Mouse (Mus musculus): ENCODE measurements around the gene Cul4a.

DNA sequence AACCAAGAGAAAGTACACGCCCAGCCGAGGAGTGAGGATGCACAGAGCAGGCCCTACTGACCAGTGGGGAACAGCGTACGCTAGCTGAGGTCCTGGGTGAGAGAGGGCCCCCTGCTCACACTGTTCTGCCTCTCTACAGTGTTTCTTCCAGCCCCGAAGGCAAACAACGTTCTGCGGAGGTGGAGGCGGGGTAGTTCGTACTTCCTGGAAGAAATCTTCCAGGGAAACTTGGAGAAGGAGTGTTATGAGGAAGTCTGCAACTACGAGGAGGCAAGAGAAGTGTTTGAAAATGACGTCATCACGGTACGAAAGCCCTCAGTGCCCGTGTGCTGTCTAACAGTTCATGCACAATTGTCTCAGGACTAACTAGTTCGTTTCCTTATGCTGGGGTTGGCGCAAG is 42.3 kb upstream of the Cul4a start:
- TF ChIP-seq USF1 (IDR thresholded peaks at IDR 0.05; ENCODE audit: low read depth): no peak
- TF ChIP-seq POLR2A (IDR thresholded peaks at IDR 0.05; ENCODE audit: insufficient read length, low read depth): no peak
- no peak for TF ChIP-seq E2F4 (IDR thresholded peaks at IDR 0.05; ENCODE audit: insufficient read depth)
- TF ChIP-seq MAX (IDR thresholded peaks at IDR 0.05; ENCODE audit: low read depth): no peak
- TF ChIP-seq POLR2AphosphoS2 (IDR thresholded peaks at IDR 0.05; ENCODE audit: insufficient read length, low read depth): no peak
- TF ChIP-seq TCF12 (IDR thresholded peaks at IDR 0.05; ENCODE audit: insufficient read depth, poor library complexity, severe bottlenecking): no peak
- no peak for TF ChIP-seq SRF (IDR thresholded peaks at IDR 0.05; ENCODE audit: control insufficient read depth, insufficient read length, low read depth)
- no peak for TF ChIP-seq MYOD1 (IDR thresholded peaks at IDR 0.05; ENCODE audit: control insufficient read depth in 1 of 3, insufficient read length in 2 of 3, low read depth in 2 of 3)
- TF ChIP-seq TCF3 (IDR thresholded peaks at IDR 0.05; ENCODE audit: insufficient read length, low read depth): no peak
- TF ChIP-seq REST (IDR thresholded peaks at IDR 0.05; ENCODE audit: insufficient read depth, insufficient read length): no peak
